Mouse (Mus musculus) adrenal gland, postnatal 25 days (tissue): ENCODE data around the gene Robo1. TPM values are rescaled to one million over a fixed set of nuclear protein-coding genes. Genes with fewer than 3 reads are reported as not detected.

ENCODE experiments used
- DNase-seq: peaks from one replicate; pipeline ENCODE4 v3.0.0; 2021; ENCODE audit warnings: mixed read lengths
- total RNA-seq: library from RNA; stranded (reverse); gene quantifications from 2 replicates; pipeline ENCODE4 v1.2.3, GENCODE M21; 2021

The Robo1 gene
- total RNA-seq, 1 experiment from 2014 or later: 177 TPM

DNA sequence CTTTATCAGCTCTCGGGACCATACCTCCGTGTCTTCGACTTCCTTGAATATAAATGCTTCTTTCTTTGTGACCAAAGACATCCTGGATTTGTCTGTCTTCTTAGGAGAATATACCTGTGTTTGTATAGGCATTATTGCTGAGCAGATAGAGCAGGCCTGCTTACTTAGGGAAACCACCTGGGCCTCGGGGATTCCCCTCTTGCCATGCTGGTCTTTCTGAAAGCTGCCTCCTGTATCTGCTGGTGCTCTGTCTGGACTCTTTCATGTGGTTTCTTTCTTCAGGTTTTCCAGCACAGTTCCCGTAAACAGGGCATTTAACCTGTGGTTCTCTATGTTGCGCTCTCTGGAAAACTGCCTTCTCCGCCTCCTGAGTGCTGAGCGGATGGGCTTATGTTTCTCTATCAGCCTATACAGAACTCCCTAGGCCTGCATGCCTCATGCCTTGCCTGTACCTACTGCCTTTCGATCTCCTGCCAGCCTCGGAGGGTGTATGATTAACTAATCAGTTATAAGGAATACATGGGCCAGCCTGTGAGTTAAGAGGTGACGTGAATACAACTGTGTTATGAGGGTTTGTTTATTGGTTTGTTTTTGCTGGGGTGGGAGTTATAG is 370.9 kb downstream of the Robo1 start:
- DNase-seq: no peak

- DNase-seq: no peak
These were observed 377.7 kb downstream of the Robo1 start for GRCm38 (mm10) chr16:72685604-72686479.

DNA sequence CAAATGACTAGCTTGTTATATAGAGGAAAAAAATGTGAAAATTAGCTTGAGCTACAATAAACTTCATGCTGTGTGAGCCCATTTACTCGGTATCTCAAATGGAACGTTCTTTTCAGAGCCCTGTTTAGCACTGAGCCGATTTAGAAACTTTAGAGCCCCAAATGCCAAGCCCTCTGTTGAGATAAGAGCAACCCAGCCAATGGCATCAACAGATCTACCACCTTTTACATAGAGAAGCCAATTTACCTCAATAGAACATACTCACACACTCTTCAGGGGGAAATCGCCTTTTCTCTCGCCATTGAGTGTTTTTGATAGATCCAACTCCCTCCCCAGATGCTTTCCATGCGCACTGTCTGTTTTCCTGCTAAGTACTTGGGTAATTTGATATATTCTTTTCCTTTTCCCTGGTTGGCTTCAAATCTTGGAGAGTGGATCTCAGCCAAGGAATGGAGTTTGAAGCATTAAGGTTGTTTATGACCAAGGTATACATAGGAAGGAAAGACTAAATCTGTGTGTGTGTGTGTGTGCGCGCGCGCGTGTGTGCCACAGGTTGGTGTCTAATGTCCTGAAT is 378.5 kb downstream of the Robo1 start:
- no peak for DNase-seq

- peak; percentile 44 for DNase-seq
These were observed 379.5 kb downstream of the Robo1 start for GRCm38 (mm10) chr16:72687651-72688050.

DNA sequence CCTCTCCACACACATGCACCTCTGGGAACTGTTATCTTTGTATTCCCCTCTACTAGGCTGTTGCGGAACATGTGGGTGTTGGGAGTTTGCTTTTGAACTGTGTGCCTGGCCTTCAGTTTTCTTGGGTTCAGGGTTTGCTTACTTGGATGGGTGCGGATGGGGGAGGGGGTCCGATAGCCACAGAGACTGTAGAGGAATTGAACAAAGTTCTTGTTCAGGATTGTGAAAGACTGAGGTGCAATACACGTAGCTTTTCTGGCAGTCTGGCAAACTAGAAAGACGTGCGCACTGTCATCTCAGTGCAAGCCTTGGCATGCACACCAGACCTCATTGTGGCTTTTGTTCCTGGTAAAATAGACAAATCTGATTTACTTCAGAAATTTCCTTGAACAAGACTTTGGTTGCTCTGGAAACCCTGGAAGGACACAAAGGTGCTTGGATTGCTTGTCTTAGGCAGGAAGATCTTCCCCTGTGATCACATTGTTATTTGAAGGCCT is 380.1 kb downstream of the Robo1 start:
- no peak for DNase-seq

DNA sequence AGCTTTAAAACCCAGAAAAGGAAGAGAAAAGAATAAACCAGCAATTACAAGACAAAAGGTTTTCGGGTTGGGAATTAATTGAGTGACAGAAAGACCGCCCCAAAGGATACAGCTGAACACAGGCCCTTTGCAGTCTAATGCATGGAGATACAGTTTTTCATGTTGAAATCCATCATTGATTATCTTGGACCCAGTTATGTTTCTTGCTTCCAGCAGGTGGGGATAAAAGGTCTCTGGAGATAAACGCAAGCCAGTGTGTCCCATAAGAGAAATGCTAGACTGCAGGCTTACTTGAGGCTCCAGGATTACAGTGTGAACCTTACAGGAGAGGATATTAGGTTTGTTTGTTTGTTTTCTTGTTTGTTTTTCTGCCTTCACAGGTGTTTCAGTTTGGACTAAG is 383.8 kb downstream of the Robo1 start:
- no peak for DNase-seq

GRCm38 (mm10) chr16:72693446-72694274 is 385.6 kb downstream of the Robo1 start:
- no peak for DNase-seq

DNA sequence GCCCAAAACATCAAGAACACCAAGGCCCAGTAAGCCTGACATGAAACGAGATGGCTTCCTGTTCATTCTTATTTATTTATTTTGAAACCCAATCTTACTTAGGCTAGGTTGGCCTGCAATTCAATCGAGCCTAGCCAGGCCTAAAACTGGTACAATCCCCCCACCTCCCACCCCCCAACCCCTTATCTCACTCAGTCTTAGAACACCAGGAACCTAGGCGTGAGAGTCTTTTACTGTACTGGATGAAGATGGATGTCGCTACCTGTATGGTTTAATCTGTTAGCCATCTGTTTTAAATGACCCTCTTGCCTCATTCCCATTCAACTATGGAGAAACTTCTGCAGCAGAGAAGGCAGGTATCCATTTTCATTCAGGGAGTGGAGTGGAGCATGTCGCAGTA is 386.7 kb downstream of the Robo1 start:
- DNase-seq: no peak

GRCm38 (mm10) chr16:72699238-72700006 is 391.3 kb downstream of the Robo1 start:
- no peak for DNase-seq

- no peak for DNase-seq
These were observed 392.2 kb downstream of the Robo1 start for GRCm38 (mm10) chr16:72700297-72700696.

DNA sequence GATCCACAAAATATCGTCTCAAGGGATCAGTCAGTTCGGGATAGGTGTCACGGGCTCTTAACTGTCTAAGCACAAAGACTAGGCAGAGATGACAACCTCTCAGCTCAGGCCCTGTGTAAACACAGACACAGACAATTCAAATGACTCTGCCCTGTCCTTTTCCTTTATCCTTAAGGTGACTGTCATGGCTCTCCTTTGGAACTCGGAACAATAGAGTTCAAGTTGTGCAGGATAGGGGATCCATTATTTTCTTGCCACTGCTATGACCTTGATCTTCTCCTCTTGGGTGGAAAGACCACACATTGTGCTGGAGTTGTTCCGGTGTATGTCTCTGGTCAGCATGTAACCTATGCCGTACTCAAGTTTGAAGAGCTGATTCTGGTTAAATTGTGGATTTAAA is 395.4 kb downstream of the Robo1 start:
- no peak for DNase-seq

- DNase-seq: no peak
These were observed 397.7 kb downstream of the Robo1 start for GRCm38 (mm10) chr16:72705851-72706250.

DNA sequence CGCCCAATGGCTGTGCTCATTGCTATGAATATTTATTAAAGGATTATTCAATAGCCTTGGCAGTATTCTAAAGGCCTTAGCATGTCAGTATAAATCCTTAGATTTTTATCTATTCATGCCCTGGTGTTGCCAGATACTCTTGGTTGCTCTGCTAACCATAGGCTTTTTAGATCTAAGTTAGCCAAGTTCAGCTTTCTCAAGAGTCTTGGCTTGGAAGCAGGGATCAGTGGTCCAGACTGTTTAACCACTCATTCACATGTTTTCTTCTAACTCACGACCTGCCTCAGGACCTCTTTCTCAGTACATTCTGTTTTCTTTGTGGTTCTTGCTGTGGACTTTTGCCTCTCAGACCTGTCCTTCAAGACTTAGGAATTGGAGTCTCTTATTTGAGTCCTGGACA is 400.4 kb downstream of the Robo1 start:
- no peak for DNase-seq

- no peak for DNase-seq
These were observed 409.2 kb downstream of the Robo1 start for GRCm38 (mm10) chr16:72717118-72717802.

- DNase-seq: no peak
These were observed 411.0 kb downstream of the Robo1 start for GRCm38 (mm10) chr16:72719063-72719462.

DNA sequence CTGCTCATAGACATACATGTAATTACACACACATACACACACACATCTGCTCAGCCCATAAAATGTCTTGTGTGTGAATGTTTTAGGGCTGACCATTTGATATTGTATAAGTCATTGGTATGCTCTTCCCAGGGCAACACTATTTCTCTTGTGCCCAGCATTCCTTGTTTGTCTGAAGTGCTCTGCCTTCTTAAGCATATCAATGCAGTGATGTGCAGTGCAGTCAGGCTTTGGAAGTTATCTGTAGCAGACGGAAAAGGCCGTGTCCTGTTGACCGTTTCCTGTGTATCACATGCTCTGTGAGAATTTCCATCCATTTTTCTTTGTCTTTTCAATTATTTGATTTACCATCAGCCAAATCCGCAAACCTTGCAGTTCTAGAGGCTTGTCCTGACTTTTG is 412.9 kb downstream of the Robo1 start:
- DNase-seq: no peak

GRCm38 (mm10) chr16:72721713-72722481 is 413.8 kb downstream of the Robo1 start:
- DNase-seq: no peak

GRCm38 (mm10) chr16:72734234-72734633 is 426.1 kb downstream of the Robo1 start:
- no peak for DNase-seq

- DNase-seq: no peak
These were observed 427.1 kb downstream of the Robo1 start for GRCm38 (mm10) chr16:72735175-72735574.

- DNase-seq: no peak
These were observed 427.5 kb downstream of the Robo1 start for GRCm38 (mm10) chr16:72735588-72735987.
